Mouse (Mus musculus) mouse embryonic stem cell (cell line): Measurements from ENCODE around the gene Scn3b.

Experiments used
- in situ Hi-C, 2 experiments: fragments of 300-500 bp; cut with MboI; formaldehyde crosslinking; loops; 1 replicate in 1 of 2; 3 replicates in 1 of 2; pipeline ENCODE4 v1.14.3; 2019 to 2020; ENCODE audit warnings: low sequenced_read_pairs in 2 of 2, low pct_unique_long_range_greater_than_20kb in 1 of 2, mixed read lengths in 1 of 2; ENCODE audit not compliant: unreplicated experiment in 1 of 2

Scn3b gene

DNA sequence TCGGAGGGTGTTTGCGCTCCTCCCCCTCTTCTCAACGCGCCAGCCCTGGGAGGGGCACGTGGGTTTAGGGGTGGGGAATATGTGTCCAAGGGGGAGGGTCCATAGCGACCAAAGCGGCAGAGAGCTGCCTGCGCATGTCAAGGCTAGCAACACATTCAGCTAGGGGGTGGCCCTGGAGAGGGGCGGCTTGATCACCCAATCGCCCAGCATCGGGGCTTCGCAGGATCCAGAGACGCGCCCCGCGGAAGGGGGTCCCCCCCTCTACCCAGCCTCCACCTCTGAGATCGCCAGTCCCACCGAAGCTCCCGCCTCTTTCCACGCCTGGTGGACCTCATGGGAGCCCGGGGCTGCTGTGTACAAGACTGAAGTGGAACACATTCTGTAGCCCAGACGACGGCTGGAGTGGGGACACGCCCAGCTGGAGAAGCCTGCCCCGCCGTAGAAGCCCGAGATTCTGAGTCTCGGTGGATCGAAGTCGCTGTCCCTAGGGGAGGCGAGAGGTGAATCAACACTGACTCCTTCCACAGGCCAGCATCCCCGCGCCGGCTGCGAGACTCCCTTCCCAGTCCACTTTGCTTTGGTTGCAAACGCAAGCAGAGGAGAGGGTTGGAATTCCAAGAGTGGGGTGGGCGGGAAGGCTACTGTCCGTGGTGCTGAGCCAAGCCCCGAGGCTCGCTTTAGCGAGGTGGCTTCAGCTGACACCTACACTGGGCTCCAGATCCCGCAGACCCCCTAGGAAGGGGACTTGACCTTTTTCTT is at the start of gene Scn3b:
Scn3b (plus strand) TSS at position 115 of the 759 bp plus-strand sequence.
- in situ Hi-C loops: no loop called here

DNA sequence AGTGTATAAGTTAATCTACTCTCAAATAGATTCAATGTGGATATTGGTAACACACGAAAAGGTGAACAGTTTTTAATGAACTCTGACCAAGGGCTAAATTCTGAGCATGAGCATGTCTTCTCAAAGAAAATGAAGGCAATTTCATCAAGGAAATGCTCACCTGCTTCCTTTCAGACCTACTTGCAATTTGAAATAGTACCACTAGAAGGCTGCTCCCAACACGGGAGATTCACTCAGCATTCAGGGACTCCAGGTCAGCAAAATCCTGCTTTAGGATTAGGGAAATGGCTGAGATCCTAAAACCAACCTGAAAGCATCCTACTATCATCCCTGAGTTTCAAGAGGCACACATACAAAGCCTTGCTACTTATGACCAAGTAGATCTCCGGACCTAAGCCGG is 44.7 kb upstream of the Scn3b start:
- in situ Hi-C loops: no loop called here

DNA sequence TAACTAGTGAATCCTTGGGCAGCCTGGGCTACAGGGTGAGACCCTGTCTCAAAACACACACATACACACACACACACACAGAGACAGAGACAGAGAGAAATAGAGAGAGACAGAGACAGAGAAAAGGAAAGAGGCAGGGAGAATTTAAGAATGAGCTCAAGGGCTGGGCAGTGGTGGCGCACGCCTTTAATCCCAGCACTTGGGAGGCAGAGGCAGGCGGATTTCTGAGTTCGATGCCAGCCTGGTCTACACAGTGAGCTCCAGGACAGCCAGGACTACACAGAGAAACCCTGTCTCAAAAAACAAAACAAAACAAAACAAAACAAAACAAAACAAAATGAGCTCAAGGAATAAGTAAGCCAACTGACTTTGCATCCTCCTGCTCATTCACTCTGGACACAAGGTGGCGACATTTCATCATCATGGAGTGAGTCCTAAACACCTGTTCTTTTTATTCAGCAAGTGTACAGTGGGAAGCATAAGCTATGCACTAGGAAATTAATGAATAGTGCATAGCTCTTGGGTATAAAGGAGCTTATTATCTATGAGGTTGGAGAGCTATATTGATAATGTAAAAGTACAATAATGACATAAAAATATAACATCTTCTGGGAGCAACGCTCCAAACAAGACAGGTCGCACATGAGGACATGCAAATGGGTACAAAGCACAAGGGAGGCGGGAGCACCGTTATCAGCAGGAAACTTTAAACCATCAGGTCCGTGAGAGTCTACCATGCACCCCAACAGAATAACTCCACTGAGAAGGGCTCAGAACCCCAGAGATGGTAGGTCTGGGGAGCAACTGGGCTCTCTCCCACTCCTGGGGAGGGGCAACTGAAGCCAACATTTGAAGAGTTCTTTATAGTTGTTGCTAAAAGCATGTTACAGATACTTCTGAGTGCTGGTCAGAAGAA is 40.9 kb upstream of the Scn3b start:
- in situ Hi-C loops: loop anchor here in 1 of 2 experiments (25.0 kb wide), 1 partner anchor 559 kb away; no protein-coding TSS in a partner anchor

GRCm38 (mm10) chr9:40228804-40229331 is 40.1 kb upstream of the Scn3b start:
- in situ Hi-C loops: loop anchor here in 1 of 2 experiments (25.0 kb wide), 1 partner anchor 558 kb away; no protein-coding TSS in a partner anchor

DNA sequence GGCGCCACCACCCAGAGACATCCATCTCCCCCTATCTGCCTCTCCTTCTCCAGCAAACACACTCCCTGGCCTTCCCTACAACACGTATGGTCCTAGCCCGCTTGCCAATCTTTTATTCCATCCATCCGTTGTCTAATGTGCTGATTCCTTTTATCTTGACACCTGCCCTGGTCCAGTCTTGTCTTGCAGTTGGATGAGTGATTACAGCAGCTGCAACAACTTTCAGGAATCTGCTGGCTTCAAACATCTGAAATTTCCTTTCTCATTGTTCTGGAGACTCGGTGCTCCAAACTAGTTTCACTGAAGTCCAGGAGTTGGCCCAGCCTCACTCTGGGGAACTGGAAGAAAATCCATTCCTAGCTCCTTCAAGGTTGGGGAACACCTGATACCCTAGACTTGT is 39.5 kb upstream of the Scn3b start:
- in situ Hi-C loops: loop anchor here in 1 of 2 experiments (25.0 kb wide), 1 partner anchor 558 kb away; no protein-coding TSS in a partner anchor

GRCm38 (mm10) chr9:40231019-40231418 is 38.0 kb upstream of the Scn3b start:
- in situ Hi-C loops: loop anchor here in 1 of 2 experiments (25.0 kb wide), 1 partner anchor 556 kb away; no protein-coding TSS in a partner anchor

GRCm38 (mm10) chr9:40234233-40235072 is 34.6 kb upstream of the Scn3b start:
- in situ Hi-C loops: loop anchor here in 1 of 2 experiments (25.0 kb wide), 1 partner anchor 553 kb away; no protein-coding TSS in a partner anchor

DNA sequence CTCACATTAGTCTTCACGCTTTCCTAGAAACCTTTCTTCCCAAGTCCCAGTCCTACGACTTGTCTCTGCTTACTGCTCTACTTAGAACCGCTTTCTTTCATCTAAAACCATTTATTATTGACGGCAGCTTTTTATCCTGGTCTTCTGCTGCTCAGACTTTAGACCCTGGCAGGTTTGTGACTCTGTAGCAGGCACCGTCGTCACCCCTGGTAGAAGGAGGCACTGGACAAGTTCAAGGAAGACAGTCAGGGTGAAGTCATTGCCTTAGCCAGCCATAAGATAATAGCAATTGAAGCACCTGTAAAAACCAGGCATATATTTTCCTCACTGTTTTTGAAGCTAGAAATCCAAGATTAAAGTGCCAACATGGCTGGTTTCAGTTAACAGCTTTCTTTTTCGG is 33.8 kb upstream of the Scn3b start:
- in situ Hi-C loops: loop anchor here in 1 of 2 experiments (25.0 kb wide), 1 partner anchor 552 kb away; no protein-coding TSS in a partner anchor

GRCm38 (mm10) chr9:40239749-40240148 is 29.3 kb upstream of the Scn3b start:
- in situ Hi-C loops: loop anchor here in 1 of 2 experiments (25.0 kb wide), 1 partner anchor 548 kb away; no protein-coding TSS in a partner anchor

DNA sequence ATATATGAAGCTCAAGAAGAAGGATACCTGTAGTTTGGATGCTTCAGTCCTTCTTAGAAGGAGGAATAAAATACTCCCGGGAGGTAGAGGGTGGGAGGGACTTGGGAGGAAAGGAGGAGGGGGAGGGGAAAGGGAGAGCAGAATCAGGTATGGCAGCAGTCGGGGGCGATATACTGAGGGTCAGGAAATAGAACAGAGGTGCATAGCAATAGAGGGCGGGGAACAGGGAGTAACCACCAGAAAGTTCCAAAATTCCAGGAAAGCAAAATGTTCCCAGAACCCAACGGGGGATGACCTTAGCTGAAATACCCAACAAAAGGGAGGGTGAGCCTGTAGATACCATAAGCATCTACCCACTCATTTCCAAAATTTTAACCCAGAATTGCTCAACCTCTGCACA is 28.7 kb upstream of the Scn3b start:
- in situ Hi-C loops: loop anchor here in 1 of 2 experiments (25.0 kb wide), 1 partner anchor 547 kb away; no protein-coding TSS in a partner anchor

DNA sequence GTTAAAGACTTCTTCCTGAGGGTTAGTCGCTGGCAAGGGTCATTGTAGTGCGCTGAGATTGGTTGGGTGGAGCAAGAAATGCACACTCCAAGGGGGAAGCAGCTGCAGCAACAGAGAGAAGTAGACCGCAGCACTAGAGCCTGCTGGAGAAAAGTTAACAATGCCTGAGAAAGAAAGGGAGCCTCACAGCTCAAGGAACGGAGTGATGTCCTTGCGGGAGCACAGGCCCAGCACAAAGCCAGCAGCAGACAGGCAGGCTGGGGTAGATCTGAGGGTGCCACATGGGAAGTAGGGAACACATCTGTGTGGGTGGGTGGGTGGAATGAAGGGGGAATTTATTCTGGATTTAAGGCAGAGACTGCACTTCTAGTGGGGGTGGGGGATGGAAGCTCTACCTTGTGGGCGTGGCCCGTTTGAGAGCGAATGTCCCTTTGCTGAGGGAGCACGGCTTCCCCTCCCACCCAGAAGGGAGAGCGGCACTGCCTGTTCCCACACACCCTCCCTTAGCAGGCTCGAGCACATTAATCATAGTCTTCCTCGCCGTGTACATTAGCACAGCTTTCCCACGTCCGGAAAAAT is 27.7 kb upstream of the Scn3b start:
- in situ Hi-C loops: loop anchor here in 1 of 2 experiments (25.0 kb wide), 1 partner anchor 546 kb away; no protein-coding TSS in a partner anchor

DNA sequence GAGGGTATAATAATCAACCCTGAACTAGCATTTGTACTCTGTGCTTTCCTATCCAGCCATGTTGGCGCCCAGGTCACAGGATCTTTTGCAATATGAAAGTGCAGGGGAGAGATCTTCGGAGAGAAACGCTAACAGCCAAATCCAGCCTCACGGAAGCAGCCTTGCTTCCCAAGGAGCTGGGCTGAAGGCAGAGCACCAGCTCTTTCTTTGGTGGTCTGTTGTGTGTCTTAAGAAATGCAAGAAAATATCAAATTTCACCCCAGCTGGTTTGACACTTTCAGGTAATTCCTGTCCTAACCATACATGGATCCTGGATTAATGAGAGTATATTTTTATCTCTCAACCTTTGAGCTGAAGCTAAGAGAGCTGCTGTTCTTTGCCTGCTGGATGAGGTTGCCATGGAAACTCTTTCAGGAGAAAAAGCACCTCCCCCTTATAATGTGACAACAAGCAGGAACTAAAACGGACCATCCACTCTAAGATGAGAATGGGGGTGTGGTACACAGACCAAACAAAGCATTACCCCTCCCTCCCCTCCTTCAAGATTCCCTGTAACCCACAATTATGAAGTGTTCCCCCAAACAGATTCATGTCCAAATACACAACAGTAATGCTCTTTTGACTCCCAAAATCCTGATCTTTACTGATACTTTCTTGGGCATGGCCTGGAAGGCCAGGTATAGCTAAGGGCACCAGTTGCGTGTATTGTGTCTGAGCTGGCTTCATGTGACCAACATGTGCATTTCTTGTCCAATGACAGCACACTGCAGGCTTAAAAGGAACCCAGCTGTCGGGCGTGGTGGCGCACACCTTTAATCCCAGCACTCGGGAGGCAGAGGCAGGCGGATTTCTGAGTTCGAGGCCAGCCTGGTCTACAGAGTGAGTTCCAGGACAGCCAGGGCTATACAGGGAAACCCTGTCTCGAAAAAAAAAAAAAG is 26.8 kb upstream of the Scn3b start:
- in situ Hi-C loops: loop anchor here in 1 of 2 experiments (25.0 kb wide), 1 partner anchor 545 kb away; no protein-coding TSS in a partner anchor

DNA sequence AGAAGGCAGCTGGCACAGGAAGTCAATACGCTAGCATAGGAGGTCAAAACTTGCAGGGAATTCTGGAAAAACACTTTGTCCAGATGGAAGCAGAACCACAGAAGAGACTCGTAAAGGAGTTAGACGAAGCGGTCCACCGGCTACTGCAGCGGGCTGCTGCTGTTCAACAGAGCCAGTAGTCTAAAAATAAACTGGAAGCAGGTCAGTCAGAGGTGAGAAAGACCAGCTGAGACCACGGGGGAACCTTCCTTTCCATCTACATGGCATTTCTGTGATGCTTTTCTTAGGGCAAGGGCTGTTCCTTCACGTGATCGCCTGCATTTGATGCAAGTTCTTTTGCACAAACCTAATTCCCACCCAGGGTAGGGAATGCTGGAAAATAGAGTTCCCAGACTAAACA is 23.6 kb upstream of the Scn3b start:
- in situ Hi-C loops: loop anchor here in 1 of 2 experiments (25.0 kb wide), 1 partner anchor 542 kb away; no protein-coding TSS in a partner anchor

GRCm38 (mm10) chr9:40245974-40246665 is 22.9 kb upstream of the Scn3b start:
- in situ Hi-C loops: loop anchor here in 1 of 2 experiments (25.0 kb wide), 1 partner anchor 541 kb away; no protein-coding TSS in a partner anchor

- in situ Hi-C loops: loop anchor here in 1 of 2 experiments (25.0 kb wide), 1 partner anchor 541 kb away; no protein-coding TSS in a partner anchor
Measured at GRCm38 (mm10) chr9:40246702-40247101, 22.3 kb upstream of the Scn3b start.
